Mouse (Mus musculus): ENCODE data around the gene Ola1.

Ola1 gene

GRCm38 (mm10) chr2:73157202-73157601 is 61.5 kb downstream of the Ola1 start:
- in situ Hi-C loops (cut with MseI, MboI) = no loop called here

DNA sequence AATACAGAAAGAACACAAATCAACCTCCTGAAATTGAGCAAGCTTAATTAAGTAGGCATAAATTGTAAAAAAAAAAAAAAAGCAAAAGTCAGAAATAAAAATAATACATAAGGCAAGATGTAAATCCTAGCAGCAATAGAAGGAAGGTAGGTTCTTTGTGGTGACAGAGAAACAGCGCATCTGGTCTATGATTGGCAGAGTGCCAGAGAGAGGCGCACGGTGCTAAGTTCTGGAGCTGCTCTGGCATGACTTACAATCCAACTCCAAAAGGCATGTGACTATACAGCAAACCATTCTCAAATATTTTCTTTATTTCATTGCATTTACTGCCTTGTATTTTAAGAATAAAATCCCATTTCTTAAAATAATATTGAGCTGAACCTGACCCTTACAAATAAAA is 68.2 kb downstream of the Ola1 start:
- in situ Hi-C loops (cut with MseI, MboI) = no loop called here

DNA sequence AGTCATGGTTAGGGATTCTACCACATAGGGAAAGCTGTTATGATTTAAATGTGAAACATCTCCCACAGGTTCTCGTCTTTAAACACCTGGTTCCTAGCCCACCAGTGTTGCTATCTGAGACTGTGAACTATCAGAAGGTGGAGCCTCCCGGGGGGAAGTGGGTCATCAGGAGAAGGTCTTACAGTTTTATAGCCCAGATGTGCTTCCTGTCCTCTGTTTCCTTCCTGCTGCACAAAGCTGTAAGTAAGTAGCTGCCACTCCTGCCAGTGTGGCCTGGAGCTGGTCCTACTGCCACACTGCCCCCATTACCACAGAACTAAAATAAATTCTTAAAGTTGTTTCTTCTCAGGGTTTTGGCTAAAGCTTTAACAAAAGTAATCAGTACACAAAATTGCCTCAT is 72.6 kb downstream of the Ola1 start:
- in situ Hi-C loops (cut with MseI, MboI) = no loop called here

GRCm38 (mm10) chr2:73143732-73144131 is 75.0 kb downstream of the Ola1 start:
- in situ Hi-C loops (cut with MseI, MboI) = no loop called here

DNA sequence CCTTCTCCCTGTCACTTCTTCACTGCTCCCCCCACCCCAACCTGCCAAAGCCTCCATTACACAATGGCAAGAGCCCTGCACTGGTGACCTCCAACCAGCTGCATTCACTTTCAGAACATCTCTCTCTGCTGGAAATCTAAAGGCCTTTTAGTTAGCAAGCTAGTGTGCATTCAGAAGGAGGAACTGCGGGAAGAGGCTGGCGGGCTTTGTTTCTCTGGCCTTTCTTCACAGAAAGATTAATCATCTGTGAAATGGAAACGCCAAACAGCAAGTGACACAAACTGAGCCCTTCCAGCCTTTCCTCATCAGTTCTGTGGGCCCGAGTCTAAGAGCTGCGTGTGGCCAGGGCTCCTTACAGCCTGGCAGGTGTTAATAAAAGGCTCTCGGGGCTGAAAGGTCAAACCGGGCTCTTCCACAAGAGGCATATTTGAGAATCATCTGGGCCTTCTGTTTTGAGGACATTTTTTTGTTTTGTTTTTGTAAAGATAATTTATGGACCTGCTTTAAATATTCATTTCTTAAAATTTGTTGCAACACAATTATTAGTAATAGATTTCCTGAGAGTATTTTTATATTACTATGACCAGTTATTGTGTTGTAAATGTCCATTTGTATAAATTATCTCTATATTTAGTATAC is 75.8 kb downstream of the Ola1 start:
- in situ Hi-C loops (cut with MseI, MboI) = no loop called here

DNA sequence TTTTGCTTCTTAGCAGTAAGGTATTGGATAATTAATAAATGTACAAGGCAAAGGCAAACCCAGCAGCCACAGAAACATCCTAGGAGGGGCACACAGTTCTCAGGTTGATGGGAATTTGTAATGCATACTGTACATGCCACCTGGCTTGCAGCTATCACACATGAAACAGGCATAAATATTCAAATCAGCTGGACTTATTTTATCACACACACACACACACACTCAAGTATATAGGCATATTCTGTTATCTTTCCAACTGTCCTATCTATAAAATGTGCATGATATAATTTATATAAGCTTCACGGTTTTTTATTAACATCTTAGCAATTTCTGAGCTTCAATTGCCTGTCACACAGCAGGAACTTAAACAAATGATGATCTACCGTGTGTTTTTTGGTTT is 85.8 kb downstream of the Ola1 start:
- in situ Hi-C loops (cut with MseI, MboI) = no loop called here

DNA sequence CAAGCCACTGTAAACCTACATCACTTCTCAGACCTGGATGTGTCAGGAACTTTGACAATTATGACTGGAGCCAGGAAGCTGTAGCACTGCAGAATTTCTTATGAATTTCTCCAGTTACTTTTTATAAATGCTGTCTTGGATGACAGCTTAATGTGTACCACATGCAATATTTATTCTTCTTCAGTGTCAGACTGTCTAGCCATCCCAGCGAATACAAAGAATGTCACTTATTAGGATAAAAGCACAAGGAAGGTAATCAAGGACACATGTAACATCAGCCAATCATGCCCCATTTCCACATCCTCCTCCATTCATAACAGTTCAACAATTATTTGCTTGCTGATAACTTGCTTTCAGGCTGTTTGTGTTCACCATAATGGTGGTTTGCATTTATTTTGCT is 91.0 kb downstream of the Ola1 start:
- in situ Hi-C loops (cut with MseI, MboI) = no loop called here

DNA sequence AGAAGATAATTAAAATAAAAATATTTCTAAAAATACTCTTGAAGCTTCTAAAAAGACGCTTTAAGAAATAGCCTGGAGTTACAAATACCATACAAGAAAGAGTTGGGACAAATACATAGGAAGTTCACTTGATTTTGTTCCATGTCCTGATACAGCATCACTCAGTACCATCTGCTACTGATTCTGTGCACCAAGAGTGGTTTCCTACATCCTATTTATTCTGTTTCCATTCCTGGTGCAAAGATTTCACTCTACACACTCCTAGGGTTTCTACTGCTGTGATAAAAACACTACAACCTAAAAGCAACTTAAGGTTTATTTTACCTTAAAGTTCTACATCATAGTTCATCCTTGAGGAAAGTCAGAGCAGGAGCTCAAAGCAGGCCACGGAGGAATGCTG is 99.9 kb downstream of the Ola1 start:
- in situ Hi-C loops (cut with MseI, MboI) = no loop called here

DNA sequence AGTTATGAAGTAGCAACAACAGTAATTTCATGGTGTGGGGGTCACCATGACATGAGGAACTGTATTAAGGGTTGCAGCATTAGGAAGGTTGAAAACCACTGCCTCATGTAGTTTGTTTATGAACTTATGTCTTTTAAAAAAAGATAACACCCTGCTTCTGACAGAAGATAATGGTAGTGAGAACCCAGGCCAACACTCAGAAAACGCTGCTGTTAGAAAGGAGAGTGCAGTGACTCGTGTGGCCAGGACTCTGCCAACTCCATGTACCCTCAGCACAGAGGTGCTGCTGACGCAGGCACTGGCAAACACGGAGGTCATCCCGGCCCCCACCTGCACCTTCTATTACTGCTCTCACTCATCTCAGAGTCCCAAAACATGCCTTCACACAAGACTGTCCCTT is 111.6 kb downstream of the Ola1 start:
- in situ Hi-C loops (cut with MseI, MboI) = no loop called here

DNA sequence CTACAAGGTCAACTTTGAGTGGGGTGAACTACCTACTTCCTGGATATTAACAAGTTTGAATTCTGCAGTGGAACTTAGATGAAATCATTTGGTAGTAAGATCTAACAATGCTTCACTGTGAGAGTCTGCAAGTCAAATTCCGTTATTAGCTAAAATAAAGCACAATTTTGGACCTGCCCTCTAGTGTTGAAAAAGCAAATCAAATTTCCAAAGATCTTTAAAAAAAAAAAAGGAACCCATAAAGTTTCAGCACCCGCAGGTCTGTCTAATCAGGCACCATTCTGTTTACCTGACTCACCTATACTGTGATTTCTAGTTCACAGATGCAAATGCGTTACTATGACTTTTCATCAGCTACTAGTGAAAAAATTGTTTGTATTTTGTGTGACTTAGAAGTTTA is 122.2 kb downstream of the Ola1 start:
- in situ Hi-C loops (cut with MseI, MboI) = no loop called here

- in situ Hi-C loops (cut with MseI, MboI) = no loop called here
Observed at GRCm38 (mm10) chr2:73095300-73095699, 123.4 kb downstream of the Ola1 start.

GRCm38 (mm10) chr2:73093032-73093431 is 125.7 kb downstream of the Ola1 start:
- in situ Hi-C loops (cut with MseI, MboI) = no loop called here

GRCm38 (mm10) chr2:73091302-73091701 is 127.4 kb downstream of the Ola1 start:
- in situ Hi-C loops (cut with MseI, MboI) = no loop called here

DNA sequence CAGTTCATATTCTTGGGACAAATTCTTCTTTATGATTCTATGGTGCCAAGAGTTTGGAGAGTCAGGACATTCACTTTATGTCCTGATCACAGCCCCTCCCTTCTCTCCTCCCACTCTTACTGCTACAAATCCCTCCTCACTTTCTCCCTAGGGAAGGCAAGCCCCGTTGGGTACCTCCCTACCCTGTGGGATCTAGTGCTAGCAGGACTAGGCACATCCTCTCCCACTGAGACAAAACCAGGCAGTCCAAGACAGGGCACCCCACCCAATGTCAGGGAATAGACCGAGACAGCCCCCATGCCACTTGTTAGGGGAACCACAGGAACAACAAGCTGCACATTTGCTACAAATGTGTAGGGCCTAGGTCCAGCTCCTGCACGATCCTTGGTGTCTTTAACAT is 131.1 kb downstream of the Ola1 start:
- in situ Hi-C loops (cut with MseI, MboI) = no loop called here

- in situ Hi-C loops (cut with MseI, MboI) = no loop called here
Observed at GRCm38 (mm10) chr2:73085669-73086304, 132.9 kb downstream of the Ola1 start.

GRCm38 (mm10) chr2:73082476-73082875 is 136.2 kb downstream of the Ola1 start:
- in situ Hi-C loops (cut with MseI, MboI) = no loop called here

GRCm38 (mm10) chr2:73081861-73082260 is 136.9 kb downstream of the Ola1 start:
- in situ Hi-C loops (cut with MseI, MboI) = no loop called here

- in situ Hi-C loops (cut with MseI, MboI) = no loop called here
Observed at GRCm38 (mm10) chr2:73080084-73080483, 138.6 kb downstream of the Ola1 start.

GRCm38 (mm10) chr2:73079311-73079710 is 139.4 kb downstream of the Ola1 start:
- in situ Hi-C loops (cut with MseI, MboI) = no loop called here

- in situ Hi-C loops (cut with MseI, MboI) = no loop called here
Observed at GRCm38 (mm10) chr2:73073811-73074472, 144.8 kb downstream of the Ola1 start.

DNA sequence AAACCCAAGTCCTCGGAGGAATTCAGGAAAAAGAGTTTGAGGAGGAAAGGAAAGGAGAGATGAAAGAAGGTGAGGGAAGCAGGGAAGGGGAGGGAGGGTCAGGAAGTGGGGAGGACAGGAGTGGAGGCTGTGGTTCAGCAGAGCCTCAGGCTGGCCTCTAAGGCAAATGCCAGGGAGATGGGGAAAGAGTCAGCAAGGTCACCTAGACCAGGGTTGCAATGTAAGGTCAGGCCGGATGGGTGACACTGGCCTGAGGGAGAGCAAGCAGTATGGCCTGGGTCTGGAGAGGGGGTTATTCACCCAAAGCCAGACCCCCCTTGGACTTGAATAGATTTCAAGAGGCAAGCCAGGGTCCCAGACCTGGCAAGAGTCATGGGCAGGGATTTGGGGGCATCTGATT is 147.5 kb downstream of the Ola1 start:
- in situ Hi-C loops (cut with MseI, MboI) = no loop called here

- in situ Hi-C loops (cut with MseI, MboI) = no loop called here
Observed at GRCm38 (mm10) chr2:73070449-73071076, 148.2 kb downstream of the Ola1 start.

Measured in mouse trophoblast stem cell (cell line).